Mouse (Mus musculus) ES-E14 (cell line): ENCODE measurements around the gene Defb36. TPM values are rescaled to one million over a fixed set of nuclear protein-coding genes. Genes with fewer than 3 reads are reported as not detected.

ENCODE experiments used
- DNase-seq: peaks from one replicate; pipeline ENCODE4 v3.0.0-alpha.2; 2013; ENCODE audit warnings: low read depth, low spot score
- H3K27ac ChIP-seq: 2 replicates; pipeline ENCODE4 v1.5.1; 2012; ENCODE audit warnings: low read depth, mild to moderate bottlenecking, low read length, moderate library complexity, mixed read lengths; ENCODE audit not compliant: poor library complexity, insufficient read depth, severe bottlenecking
- H3K36me3 ChIP-seq: 2 replicates; pipeline ENCODE4 v1.6.1; 2012; ENCODE audit warnings: mild to moderate bottlenecking, low read length, moderate library complexity, mixed read lengths; ENCODE audit not compliant: control insufficient read depth, poor library complexity, insufficient read depth, severe bottlenecking
- H3K4me1 ChIP-seq, 2 experiments: fragments of 150-350 bp in 1 of 2; sonication (generic) in 1 of 2; 2 replicates each; pipeline ENCODE4 v1.6.1; 2012; ENCODE audit warnings: low read length in 2 of 2, mild to moderate bottlenecking in 1 of 2, mixed read lengths in 1 of 2; ENCODE audit not compliant: control insufficient read depth in 2 of 2, insufficient read depth in 2 of 2, poor library complexity in 1 of 2
- H3K4me3 ChIP-seq, 2 experiments: fragments of 150-350 bp in 1 of 2; sonication (generic) in 1 of 2; 2 replicates each; pipeline ENCODE4 v1.5.1; 2012; ENCODE audit warnings: low read length in 2 of 2, low read depth in 1 of 2, mild to moderate bottlenecking in 1 of 2, mixed read lengths in 1 of 2; ENCODE audit not compliant: insufficient read depth in 1 of 2, poor library complexity in 1 of 2, severe bottlenecking in 1 of 2
- H3K9ac ChIP-seq: 2 replicates; pipeline ENCODE4 v1.6.1; 2012; ENCODE audit warnings: low read depth, mild to moderate bottlenecking, low read length, mixed read lengths; ENCODE audit not compliant: poor library complexity, insufficient read depth, severe bottlenecking
- H3K9me3 ChIP-seq: fragments of 150-350 bp; sonication (generic); 2 replicates; pipeline ENCODE4 v1.6.1; 2012; ENCODE audit warnings: low read depth, mild to moderate bottlenecking, low read length; ENCODE audit not compliant: control insufficient read depth, insufficient read depth
- CHD2 ChIP-seq: IDR thresholded peaks from 2 replicates; pipeline ENCODE4 v1.6.1; 2014; ENCODE audit warnings: mild to moderate bottlenecking, low read depth, low read length, inconsistent platforms
- HCFC1 ChIP-seq: IDR thresholded peaks from 2 replicates; pipeline ENCODE4 v1.6.1; 2012; ENCODE audit warnings: low read length, inconsistent platforms, borderline replicate concordance; ENCODE audit not compliant: insufficient read depth
- MAFK ChIP-seq: IDR thresholded peaks from 2 replicates; pipeline ENCODE4 v1.6.1; 2014; ENCODE audit warnings: mild to moderate bottlenecking, low read depth, low read length, inconsistent platforms; ENCODE audit not compliant: insufficient read depth
- ZC3H11A ChIP-seq: IDR thresholded peaks from 2 replicates; pipeline ENCODE4 v1.6.1; 2012; ENCODE audit warnings: low read depth, mild to moderate bottlenecking, inconsistent platforms, low read length, borderline replicate concordance
- ZNF384 ChIP-seq: IDR thresholded peaks from 2 replicates; pipeline ENCODE4 v1.6.1; 2012; ENCODE audit warnings: low read depth, low read length, inconsistent platforms
- in situ Hi-C, 2 experiments: fragments of 600-800 bp; cut with MboI; formaldehyde crosslinking; loops; one replicate each; pipeline ENCODE4 v1.15.1; 2025; ENCODE audit warnings: low sequenced_read_pairs in 2 of 2, inconsistent platforms in 1 of 2; ENCODE audit not compliant: unreplicated experiment in 2 of 2
- total RNA-seq: library from RNA; depleted of rRNA; stranded (reverse); fragments of 300-350 nt; gene quantifications from 2 replicates; pipeline ENCODE4 v1.2.3, GENCODE M21; 2012; rRNA removed

Gene Defb36
- 0.63 TPM in 1 of 2 replicates, not detected in the other for total RNA-seq

DNA sequence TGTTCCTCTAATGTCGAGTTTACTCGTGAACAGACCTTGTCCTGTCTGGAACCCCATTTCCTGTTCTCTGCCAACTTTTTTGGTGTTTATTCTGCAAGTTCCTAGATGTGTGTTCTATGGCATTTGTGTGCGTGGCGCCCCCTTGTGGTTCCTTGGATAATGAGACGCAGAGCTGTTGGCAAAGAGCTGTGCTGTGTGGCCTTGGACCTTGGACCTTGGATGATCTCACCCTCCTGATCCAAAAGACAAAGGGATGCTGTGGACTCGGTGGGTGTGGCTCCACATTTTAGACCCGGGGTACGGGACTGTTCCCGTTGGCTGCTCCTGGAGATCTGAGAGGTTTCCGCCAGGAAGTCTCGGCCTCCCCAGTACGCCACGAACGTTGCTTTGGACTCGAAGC lies at the start of gene Defb36:
Gene Defb36, plus strand, starts transcription at position 271 of the 400 bp plus-strand sequence.
- Histone ChIP-seq H3K9ac (no peak within 1 kb of the TSS), H3K27ac (no peak within 1 kb of the TSS), H3K4me1 (peaks cover 0 to 2% of the 10 kb centered on the region in 2 experiments; a peak in 1 of 4 replicates), H3K36me3 (no peaks in the 10 kb centered on the region), H3K9me3 (no peaks in the 10 kb centered on the region), H3K4me3 (no peak within 1 kb of the TSS)
- in situ Hi-C loops: no loop called here
- DNase-seq: peak; percentile 67
- no peak for TF ChIP-seq CHD2
- no peak for TF ChIP-seq MAFK
- TF ChIP-seq ZC3H11A: no peak
- TF ChIP-seq HCFC1: no peak
- TF ChIP-seq ZNF384: no peak

DNA sequence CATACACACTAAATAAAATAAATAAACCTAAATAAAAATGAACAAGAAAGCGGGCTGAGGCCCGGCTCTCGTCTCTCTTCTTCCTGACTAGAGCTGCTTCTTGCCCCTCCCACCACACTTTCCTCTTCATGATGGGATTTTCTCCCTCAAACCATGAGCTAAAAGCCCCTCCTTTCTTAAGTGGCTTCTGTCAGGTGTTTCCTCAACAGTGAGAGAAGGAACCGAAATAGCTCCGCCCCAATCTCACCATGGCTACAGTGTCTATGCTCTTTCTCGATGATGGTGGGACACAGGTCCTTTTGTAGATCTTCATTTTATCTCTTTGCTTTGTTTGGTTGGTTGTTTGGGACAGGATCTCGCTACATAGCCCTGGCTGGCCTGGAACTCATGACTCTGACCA lies 47.5 kb upstream of the Defb36 start:
- H3K36me3 ChIP-seq: no peaks in the 10 kb centered on the region
- H3K9ac ChIP-seq: no peak overlapping the region
- no peak for DNase-seq

DNA sequence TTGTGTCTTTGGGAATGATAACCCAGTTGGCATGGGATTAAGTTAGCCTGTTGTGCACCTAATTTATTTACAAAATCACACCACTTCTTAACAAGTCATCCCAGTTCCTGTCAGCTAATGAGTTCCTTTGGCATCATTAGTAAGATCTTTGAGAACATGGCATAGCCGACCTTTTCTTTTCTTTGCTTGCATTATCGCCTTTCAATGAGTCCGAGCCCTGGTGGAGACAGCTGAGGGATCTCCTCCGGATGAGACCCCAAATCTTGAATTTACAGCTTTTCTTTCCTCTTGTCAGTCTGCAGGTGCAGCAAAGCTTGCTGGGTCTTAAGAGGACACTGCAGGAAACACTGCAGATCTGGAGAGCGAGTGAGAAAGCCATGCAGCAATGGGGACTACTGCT lies 35.1 kb upstream of the Defb36 start, which contains the start of gene Gm17416:
Gene Gm17416, plus strand, starts transcription at position 301 of the 400 bp plus-strand sequence.
- TF ChIP-seq ZNF384: no peak
- no peak for TF ChIP-seq CHD2
- no peak for TF ChIP-seq MAFK
- no peak for TF ChIP-seq HCFC1
- no peaks in the 10 kb centered on the region for H3K36me3 ChIP-seq
- H3K9ac ChIP-seq: no peak within 1 kb of the TSS
- in situ Hi-C loops: no loop called here
- H3K9me3 ChIP-seq: no peaks in the 10 kb centered on the region
- no peak for DNase-seq
- no peak within 1 kb of the TSS for H3K4me3 ChIP-seq
- no peak within 1 kb of the TSS for H3K27ac ChIP-seq
- no peaks in the 10 kb centered on the region for H3K4me1 ChIP-seq

More for the DNA sequence above, 47.5 kb upstream of the Defb36 start:
- no peaks in the 10 kb centered on the region for H3K9me3 ChIP-seq
- H3K27ac ChIP-seq: no peak overlapping the region
- in situ Hi-C loops: no loop called here
- H3K4me1 ChIP-seq: peaks cover 0 to 3% of the 10 kb centered on the region in 2 experiments; a peak in 1 of 4 replicates
- H3K4me3 ChIP-seq: no peak overlapping the region
- no peak for TF ChIP-seq MAFK
- TF ChIP-seq HCFC1: no peak
- no peak for TF ChIP-seq ZC3H11A
- no peak for TF ChIP-seq CHD2
- no peak for TF ChIP-seq ZNF384

DNA sequence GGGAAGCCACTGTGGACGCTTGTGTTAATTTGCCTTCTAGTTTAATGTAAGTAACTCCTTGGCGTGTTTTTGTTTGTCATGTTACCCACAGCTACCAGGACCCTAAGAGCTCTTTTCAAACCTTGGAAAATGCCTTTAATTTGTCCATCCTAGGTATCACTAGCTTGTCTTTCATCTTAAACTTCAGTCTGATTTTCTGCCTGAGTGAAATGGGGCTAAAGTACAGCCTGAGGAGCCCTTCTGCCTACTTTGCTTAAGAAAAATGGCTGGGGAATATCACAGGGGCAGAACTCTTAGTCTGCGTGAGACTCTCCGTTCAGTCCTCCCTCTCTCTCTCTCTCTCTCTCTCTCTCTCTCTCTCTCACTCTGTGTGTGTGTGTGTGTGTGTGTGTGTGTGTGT lies 34.2 kb upstream of the Defb36 start:
- H3K27ac ChIP-seq: no peak overlapping the region
- in situ Hi-C loops: no loop called here
- no peaks in the 10 kb centered on the region for H3K36me3 ChIP-seq
- H3K9me3 ChIP-seq: no peaks in the 10 kb centered on the region
- H3K4me3 ChIP-seq: no peak overlapping the region
- no peak overlapping the region for H3K9ac ChIP-seq
- TF ChIP-seq MAFK: no peak
- no peak for TF ChIP-seq CHD2
- no peak for TF ChIP-seq ZNF384
- TF ChIP-seq HCFC1: no peak
- TF ChIP-seq ZC3H11A: no peak
- H3K4me1 ChIP-seq: no peaks in the 10 kb centered on the region
- DNase-seq: no peak

DNA sequence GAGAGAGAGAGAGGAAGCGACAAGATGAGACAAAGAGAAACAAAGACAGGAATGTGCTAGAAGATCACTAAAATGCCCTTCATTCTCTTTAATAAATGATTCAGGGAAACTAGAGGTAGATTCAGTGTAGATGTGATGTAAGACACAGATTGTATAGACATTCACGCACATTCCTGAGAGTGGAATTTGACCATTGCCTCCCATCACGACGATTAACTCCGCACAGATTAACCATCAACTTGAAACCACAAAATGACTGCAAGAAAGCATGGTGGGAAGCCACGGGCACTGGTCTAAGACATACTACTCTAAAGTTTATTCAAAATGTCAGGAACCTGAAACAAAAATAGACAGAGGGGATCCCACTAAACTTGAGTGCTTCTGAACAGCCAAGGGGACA lies 33.8 kb upstream of the Defb36 start:
- Histone ChIP-seq H3K36me3 (no peaks in the 10 kb centered on the region), H3K4me3 (no peak overlapping the region), H3K27ac (no peak overlapping the region), H3K9me3 (no peaks in the 10 kb centered on the region), H3K9ac (no peak overlapping the region), H3K4me1 (no peaks in the 10 kb centered on the region)
- TF ChIP-seq ZC3H11A (no peak), HCFC1 (no peak)
- in situ Hi-C loops: no loop called here
- no peak for DNase-seq
